Mouse (Mus musculus) left cerebral cortex, postnatal 14 days (tissue): Measurements from ENCODE around the gene Zdhhc19. TPM values are rescaled to one million over a fixed set of nuclear protein-coding genes. Genes with fewer than 3 reads are reported as not detected.
A peak's percentile ranks its signal among the peaks of the same experiment; 100 is the strongest.

Source experiments
- DNase-seq, 2 experiments: peaks; one replicate each; pipeline ENCODE4 v3.0.0; 2021 to 2022; ENCODE audit warnings: low spot score in 2 of 2, mixed read lengths in 1 of 2
- intact Hi-C: fragments of 180-260 bp; cut with DNase I; formaldehyde crosslinking; loops from one replicate; pipeline ENCODE4 v1.15.1; 2025
- total RNA-seq, 2 experiments: library from RNA; stranded (reverse); gene quantifications; 2 replicates each; pipeline ENCODE4 v1.2.3; 2021

Gene Zdhhc19
- total RNA-seq, 2 experiments from 2014 or later = not detected

GRCm38 (mm10) chr16:32511338-32511734, 15.3 kb downstream of the Zdhhc19 start:
- DNase-seq = no peak
- intact Hi-C loops = no loop called here

- intact Hi-C loops = no loop called here
- no peak for DNase-seq
Measured at GRCm38 (mm10) chr16:32511827-32512490, 15.9 kb downstream of the Zdhhc19 start.

- DNase-seq = no peak
- intact Hi-C loops = no loop called here
Measured at GRCm38 (mm10) chr16:32512921-32513320, 16.9 kb downstream of the Zdhhc19 start.

- DNase-seq = no peak
- intact Hi-C loops = no loop called here
Measured at GRCm38 (mm10) chr16:32513401-32513800, 17.3 kb downstream of the Zdhhc19 start.

DNA sequence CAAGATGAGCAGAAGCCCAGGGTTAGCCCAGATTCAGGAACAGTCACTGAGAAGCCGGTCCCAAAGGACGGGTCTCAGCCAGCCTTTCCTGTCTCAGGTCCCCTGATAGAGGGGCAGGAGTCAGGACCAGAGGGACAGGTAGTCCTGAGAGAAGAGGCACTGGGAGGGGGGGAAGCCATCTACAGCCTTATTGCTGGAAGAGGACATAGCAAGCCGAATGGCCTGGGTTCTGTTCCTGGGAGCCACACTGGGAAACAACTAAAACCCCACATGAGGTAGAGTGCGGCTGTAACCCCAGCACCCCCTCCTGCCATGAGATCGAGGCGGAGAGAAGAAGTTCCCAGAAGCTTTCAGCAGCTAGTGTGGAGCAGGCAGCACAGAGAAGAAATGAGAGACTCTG, 17.9 kb downstream of the Zdhhc19 start:
- intact Hi-C loops = no loop called here
- DNase-seq = no peak

DNA sequence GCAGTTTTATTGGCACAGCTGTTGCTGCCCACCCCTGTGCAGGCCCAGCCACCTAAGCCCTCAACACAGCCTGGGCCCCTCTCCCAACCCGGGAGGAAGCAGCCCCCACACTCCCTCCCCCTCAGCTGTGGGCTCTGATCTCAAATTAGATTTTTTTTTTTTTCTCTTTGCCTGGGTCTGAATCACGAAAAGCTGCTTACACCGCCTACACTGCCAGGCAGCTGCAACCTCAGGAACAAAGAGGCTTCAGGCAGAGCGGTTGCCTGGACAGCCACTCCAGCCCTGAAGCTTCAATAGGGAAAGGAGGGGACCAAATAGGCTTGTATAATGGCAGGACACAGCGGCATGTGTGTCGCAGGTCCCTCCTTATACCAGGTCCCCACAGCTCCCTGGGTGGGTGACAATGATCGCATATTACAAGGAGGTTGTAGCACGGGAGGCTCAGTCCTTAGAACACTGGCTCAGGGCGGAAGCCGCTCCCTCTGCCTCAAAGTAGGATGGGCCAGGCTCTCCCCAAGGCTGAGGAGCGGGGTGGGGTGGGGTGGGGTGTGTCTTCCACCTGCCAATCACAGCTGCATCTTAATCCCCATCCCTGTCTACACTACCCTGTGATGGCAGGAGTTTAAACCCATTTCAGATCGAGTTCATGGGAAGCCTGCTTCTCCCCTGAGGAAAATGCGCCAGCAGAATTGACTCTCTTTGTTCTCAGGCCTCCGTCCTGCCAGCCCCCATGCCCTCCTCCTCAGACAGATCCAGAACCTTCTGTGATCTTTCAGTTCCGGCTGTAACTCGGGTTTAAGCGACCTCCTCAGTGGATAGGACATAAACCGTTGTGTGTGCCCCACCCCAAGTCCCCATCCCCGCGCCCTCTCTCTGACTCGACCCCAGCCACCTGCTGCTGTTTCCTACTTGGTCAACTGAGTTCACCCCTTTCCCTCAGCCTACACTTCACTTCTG, 20.2 kb downstream of the Zdhhc19 start:
- peak; percentile 75 to 92 for DNase-seq
- intact Hi-C loops = loop anchor here (2.0 kb wide), 1 partner anchor 93 kb away; the partner anchor contains the start of gene Tfrc

GRCm38 (mm10) chr16:32517785-32518481, 21.9 kb downstream of the Zdhhc19 start:
- DNase-seq = no peak
- intact Hi-C loops = loop anchor here (2.0 kb wide), 1 partner anchor 91 kb away; the partner anchor contains the start of gene Tfrc

DNA sequence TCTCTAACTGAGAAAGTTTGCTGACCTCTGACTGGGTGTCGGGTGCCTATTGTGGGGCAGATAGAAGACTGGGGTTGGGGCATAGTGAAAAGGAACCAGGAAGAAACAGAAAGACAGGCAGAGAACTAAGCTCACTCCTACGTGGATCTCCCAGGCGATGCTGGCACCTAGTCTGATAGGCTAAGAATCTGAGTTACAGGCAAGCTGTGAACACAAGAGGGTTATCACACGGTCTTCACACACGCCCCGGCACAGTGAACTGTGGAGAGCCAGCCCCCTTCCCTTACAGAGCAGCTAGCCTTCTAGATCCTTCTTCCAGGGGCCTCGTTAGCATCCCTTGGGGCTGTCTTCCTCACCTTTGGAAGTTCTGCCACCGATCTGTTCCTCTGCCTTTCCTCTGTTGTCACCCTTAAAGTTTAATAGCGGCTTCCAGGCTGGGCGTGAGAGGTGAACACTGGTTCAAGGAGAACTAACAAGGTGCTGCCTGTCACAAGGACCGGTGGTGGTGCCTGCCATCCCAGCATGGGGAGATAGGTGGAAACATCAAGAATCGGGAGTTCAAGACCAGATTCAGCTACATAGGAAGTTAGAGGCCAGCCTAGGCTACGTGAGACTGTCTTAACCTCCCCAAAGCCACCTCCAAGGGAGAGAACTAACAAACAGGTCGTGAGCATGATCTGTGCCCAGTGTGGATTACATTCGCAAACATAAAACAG, 23.7 kb downstream of the Zdhhc19 start:
- no peak for DNase-seq
- intact Hi-C loops = no loop called here

GRCm38 (mm10) chr16:32520372-32520748, 24.3 kb downstream of the Zdhhc19 start:
- intact Hi-C loops = no loop called here

DNA sequence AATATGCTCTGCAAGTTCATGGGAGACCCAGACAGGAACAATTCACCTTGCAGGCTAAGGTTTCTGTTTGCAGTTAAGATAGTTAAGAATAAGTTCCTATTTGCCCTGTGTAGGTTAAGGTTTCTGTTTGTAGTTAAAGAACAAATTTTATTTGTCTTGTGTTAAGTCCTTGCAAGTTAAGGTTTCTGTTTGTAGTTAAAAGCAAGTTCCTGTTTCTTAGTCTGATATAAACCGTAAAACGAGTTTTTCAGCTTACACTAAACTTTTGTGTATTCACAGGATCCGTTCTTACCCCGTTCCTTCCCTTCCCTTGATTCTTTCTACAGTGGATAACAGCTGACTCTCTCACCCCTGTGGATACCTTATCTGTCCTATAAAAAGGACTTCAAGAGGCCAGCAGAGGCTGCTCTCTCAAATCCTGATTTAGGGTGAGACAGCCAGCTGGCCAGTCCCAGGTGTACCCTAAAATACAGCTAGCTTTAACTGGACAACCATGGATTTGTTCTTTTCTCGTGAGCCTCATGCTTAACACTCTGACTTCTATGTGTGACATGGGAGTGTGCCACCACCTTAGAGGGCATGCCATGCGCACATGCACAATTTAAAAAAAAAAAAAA, 26.6 kb downstream of the Zdhhc19 start:
- intact Hi-C loops = no loop called here
- no peak for DNase-seq

More at GRCm38 (mm10) chr16:32520372-32520748, 24.3 kb downstream of the Zdhhc19 start:
- no peak for DNase-seq

DNA sequence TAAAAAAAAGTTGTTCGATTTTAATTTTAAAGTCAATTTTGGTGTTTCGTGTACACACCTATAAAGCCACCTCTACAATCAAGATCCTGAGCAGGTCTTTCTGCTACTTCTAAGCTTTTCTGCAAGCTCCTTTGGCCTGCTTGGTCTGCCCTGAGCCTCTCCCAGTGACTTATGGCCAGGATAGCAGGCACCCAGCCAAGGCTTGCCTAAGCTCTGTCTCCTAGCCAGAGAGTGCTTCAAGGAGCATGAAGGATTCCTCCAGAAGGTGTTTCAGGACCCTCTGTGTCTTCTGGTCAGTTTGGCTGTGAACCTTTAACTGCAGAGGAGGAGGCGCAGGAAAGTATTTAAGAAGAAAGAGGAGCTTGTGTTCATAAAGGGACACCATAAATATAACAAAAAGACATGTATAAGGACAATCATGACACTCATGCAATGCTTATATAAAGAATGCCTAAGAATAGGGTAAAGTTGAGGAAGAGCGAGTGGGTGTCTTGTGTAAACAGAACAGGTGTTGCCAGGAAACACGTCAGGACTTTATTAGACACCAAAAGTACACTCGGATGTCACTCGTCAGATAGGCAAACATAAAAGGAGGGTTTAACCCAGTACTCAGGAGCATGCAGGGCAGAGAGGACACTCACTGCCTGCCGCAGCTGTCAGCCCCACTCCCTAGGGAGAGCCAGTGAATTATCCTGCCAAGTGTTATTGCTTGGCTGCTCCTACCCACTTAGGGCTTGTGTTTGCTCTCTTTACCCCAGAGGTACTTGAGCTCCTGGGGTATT, 27.6 kb downstream of the Zdhhc19 start:
- intact Hi-C loops = no loop called here
- peak in 1 of 2 experiments; percentile 55 for DNase-seq

DNA sequence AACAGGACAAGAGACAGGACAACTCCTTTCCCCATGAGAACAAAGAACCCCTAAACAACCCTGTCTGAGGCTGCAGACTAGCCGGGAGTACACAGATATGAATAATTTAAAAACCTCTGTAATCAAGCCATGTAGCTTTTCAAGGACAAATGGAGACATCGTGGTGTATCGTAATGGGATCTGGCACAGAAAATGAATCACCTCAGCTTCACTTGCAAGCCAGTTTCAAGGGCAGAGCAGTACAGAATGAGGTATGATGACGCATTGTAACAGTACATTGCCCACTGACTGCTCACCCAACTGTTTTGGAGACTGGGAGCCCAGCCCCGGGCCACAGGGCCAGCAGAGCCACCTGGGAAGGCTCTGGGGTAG, 28.2 kb downstream of the Zdhhc19 start:
- no peak for DNase-seq
- intact Hi-C loops = no loop called here

GRCm38 (mm10) chr16:32526906-32527305, 30.8 kb downstream of the Zdhhc19 start:
- intact Hi-C loops = no loop called here
- DNase-seq = no peak

DNA sequence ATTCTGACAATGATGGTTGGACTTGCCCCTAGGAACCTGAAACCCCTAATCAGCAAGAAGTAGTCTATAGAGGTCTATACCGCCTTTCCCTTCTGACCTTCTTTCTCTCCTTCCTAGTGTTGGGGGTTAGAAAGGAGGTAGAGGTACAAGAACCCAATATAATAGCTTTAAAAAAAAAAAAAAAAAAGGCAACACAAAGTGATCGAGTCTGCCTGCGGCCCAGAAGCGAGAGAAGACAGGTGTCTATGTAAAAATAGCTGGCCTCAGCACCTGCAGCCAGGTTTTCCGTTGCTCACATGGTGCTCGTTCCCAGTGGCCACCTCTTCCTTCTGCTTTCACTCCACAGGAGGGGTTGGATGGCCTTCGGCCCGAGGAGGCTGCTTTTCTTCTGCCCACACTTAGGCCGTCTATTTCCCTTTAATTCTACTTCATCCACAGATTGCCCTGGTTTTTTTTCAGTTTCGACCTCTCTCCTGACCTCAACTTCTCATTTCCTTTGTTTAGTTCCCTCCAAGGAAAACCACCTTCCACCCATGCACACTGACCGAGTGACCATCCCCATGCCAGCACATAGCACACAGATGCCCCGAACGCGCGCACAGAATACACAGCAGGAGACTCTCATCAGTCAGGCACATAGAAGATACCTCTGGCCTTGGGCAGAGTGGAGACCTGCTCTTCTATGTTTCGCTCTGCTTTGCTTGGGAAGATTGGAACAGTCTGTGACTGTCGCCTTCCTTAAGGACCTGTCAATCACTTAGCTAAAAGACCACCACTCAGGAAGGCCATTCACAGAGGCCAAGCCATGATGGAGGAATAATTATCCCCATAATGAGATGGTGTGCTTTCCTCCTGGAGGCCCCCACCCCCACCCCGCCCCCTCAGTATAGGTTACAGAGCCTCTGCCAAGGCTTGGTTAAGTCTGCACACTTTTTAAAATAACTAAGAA, 37.1 kb downstream of the Zdhhc19 start:
- intact Hi-C loops = no loop called here
- no peak for DNase-seq

DNA sequence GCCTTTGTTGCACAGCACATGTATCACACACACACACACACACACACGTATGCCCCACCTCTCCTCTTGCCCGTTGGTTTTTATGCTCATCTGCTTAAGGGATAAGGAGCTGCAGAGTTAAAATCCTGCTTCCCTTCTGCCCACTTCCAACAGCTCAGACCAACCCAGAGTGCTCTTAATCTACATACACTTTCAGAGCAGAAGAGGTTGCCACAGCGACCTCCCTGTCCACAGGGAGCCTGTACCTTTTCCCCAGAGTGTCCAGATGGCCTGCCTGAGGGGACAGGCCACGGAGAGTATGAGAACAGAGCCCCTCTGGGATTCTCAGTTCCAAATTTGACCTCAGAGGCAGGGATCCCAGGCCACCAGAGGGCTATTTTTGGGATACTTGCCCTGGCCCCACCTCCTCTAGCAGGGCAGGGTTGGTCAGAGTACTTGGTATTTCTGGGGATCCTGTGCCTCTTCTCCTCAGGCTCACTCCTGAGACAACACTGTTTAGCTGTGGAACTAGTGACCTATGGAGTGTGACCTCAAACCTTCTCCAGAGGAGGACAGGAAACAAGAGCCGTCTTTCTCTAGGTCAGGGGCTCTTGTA, 39.2 kb downstream of the Zdhhc19 start:
- intact Hi-C loops = no loop called here
- no peak for DNase-seq

GRCm38 (mm10) chr16:32537867-32538660, 42.0 kb downstream of the Zdhhc19 start:
- intact Hi-C loops = no loop called here
- no peak for DNase-seq
